Mouse (Mus musculus) kidney, embryonic 15.5 days (tissue): ENCODE results near the gene Hrct1. TPM values are rescaled to one million over a fixed set of nuclear protein-coding genes. Genes with fewer than 3 reads are reported as not detected.

Source experiments
- ATAC-seq: fragments of 200-750 bp; cut with Nextera tagmentation; replicated peaks from 2 replicates; pipeline ENCODE4 v1.8.0; 2017; ENCODE audit warnings: moderate TSS enrichment; ENCODE audit not compliant: low FRiP score
- H3K27ac ChIP-seq: fragments of 300-500 bp; sonication (generic); 2 replicates; pipeline ENCODE4 v1.5.1; 2015; ENCODE audit warnings: mild to moderate bottlenecking, inconsistent platforms
- H3K27me3 ChIP-seq: fragments of 300-500 bp; sonication (generic); 2 replicates; pipeline ENCODE4 v1.6.1; 2015; ENCODE audit warnings: inconsistent platforms
- H3K36me3 ChIP-seq: fragments of 300-500 bp; sonication (generic); 2 replicates; pipeline ENCODE4 v1.6.1; 2015; ENCODE audit warnings: inconsistent platforms
- H3K4me1 ChIP-seq: fragments of 300-500 bp; sonication (generic); 2 replicates; pipeline ENCODE4 v1.6.1; 2015; ENCODE audit warnings: inconsistent platforms
- H3K4me2 ChIP-seq: fragments of 300-500 bp; sonication (generic); 2 replicates; pipeline ENCODE4 v1.6.1; 2015; ENCODE audit warnings: moderate library complexity, mild to moderate bottlenecking, inconsistent platforms
- H3K4me3 ChIP-seq: fragments of 300-500 bp; sonication (generic); replicated peaks from 2 replicates; pipeline ENCODE4 v1.5.1; 2015; ENCODE audit warnings: mild to moderate bottlenecking, inconsistent platforms
- H3K9ac ChIP-seq: fragments of 300-500 bp; sonication (generic); 2 replicates; pipeline ENCODE4 v1.6.1; 2015; ENCODE audit warnings: mild to moderate bottlenecking, inconsistent platforms
- H3K9me3 ChIP-seq: fragments of 300-500 bp; sonication (generic); replicated peaks from 2 replicates; pipeline ENCODE4 v1.6.1; 2016; ENCODE audit warnings: inconsistent platforms
- WGBS: fragments of 180-500 bp; shearing (Covaris S2); methylation state at CpG from one replicate; pipeline ENCODE4 v1.1.7; 2015; ENCODE audit warnings: mixed read lengths; 5-methylcytosine and 5-hydroxymethylcytosine counted together
- polyA plus RNA-seq: library from polyadenylated mRNA; unstranded; fragments of >200 nt; fragmentation: Nextera tagmentation; extraction: Ambion mirVana; gene quantifications from 2 replicates; pipeline ENCODE4 v1.2.1, GENCODE M21; 2015

Hrct1 gene
- 0.77 and 1.0 TPM in 2 replicates for polyA plus RNA-seq

GRCm38 (mm10) chr4:43726995-43727394 is at the start of gene Hrct1:
Hrct1 (plus strand) TSS chr4:43727188.
- H3K4me2 ChIP-seq, result no peak within 1 kb of the TSS
- WGBS, result 35% methylated on average over 3 of the region's 3 CpGs
- peak within 1 kb of the TSS; percentile 81 for H3K27ac ChIP-seq
- no peak within 1 kb of the TSS for H3K4me3 ChIP-seq
- H3K4me1 ChIP-seq, result peaks cover 50% of the 10 kb centered on the region
- peak; percentile 73 for ATAC-seq
- no peaks in the 10 kb centered on the region for H3K9me3 ChIP-seq
- no peaks in the 10 kb centered on the region for H3K36me3 ChIP-seq
- H3K9ac ChIP-seq, result no peak within 1 kb of the TSS
- no peaks in the 10 kb centered on the region; the same call in 1 of the 2 replicates for H3K27me3 ChIP-seq

GRCm38 (mm10) chr4:43678541-43678940 is 48.4 kb upstream of the Hrct1 start:
- Histone ChIP-seq H3K9ac (no peak overlapping the region), H3K4me2 (no peak overlapping the region), H3K36me3 (peaks cover 25% of the 10 kb centered on the region; the same call in 1 of the 2 replicates), H3K4me1 (no peaks in the 10 kb centered on the region), H3K27ac (no peak overlapping the region), H3K4me3 (no peak overlapping the region), H3K9me3 (no peaks in the 10 kb centered on the region), H3K27me3 (no peaks in the 10 kb centered on the region)
- no peak for ATAC-seq
- 91% methylated on average over 6 of the region's 6 CpGs for WGBS

GRCm38 (mm10) chr4:43679416-43680043 is 47.5 kb upstream of the Hrct1 start:
- 78% methylated on average over 7 of the region's 7 CpGs for WGBS
- Histone ChIP-seq H3K9me3 (no peaks in the 10 kb centered on the region), H3K36me3 (peaks cover 20% of the 10 kb centered on the region; the same call in 1 of the 2 replicates), H3K4me3 (no peak overlapping the region), H3K27me3 (no peaks in the 10 kb centered on the region), H3K4me2 (no peak overlapping the region), H3K9ac (no peak overlapping the region), H3K4me1 (no peaks in the 10 kb centered on the region), H3K27ac (no peak overlapping the region)
- no peak for ATAC-seq

GRCm38 (mm10) chr4:43690021-43690420 is 37.0 kb upstream of the Hrct1 start:
- Histone ChIP-seq H3K4me1 (no peaks in the 10 kb centered on the region), H3K27me3 (no peaks in the 10 kb centered on the region), H3K4me2 (no peak overlapping the region), H3K4me3 (no peak overlapping the region), H3K27ac (no peak overlapping the region), H3K9ac (no peak overlapping the region), H3K9me3 (no peaks in the 10 kb centered on the region), H3K36me3 (peaks cover 5% of the 10 kb centered on the region; the same call in 1 of the 2 replicates)
- ATAC-seq, result no peak
- WGBS, result 96% methylated on average over 17 of the region's 17 CpGs

- no peaks in the 10 kb centered on the region for H3K27me3 ChIP-seq
- no peaks in the 10 kb centered on the region for H3K4me1 ChIP-seq
- no peak overlapping the region for H3K27ac ChIP-seq
- H3K36me3 ChIP-seq, result peaks cover 5% of the 10 kb centered on the region; the same call in 1 of the 2 replicates
- no peak overlapping the region for H3K9ac ChIP-seq
- H3K9me3 ChIP-seq, result no peaks in the 10 kb centered on the region
- WGBS, result 80% methylated on average over 5 of the region's 5 CpGs
- no peak overlapping the region for H3K4me3 ChIP-seq
- H3K4me2 ChIP-seq, result no peak overlapping the region
- no peak for ATAC-seq
These were observed 36.0 kb upstream of the Hrct1 start for GRCm38 (mm10) chr4:43691026-43691425.

- H3K4me3 ChIP-seq, result no peak overlapping the region
- no peaks in the 10 kb centered on the region for H3K4me1 ChIP-seq
- H3K9ac ChIP-seq, result no peak overlapping the region
- no peak for ATAC-seq
- no peaks in the 10 kb centered on the region for H3K9me3 ChIP-seq
- 74% methylated on average over 5 of the region's 5 CpGs for WGBS
- H3K36me3 ChIP-seq, result 0 out of 2 replicates have a peak, but pooled peaks cover 5% of the 10 kb centered on the region
- H3K27ac ChIP-seq, result no peak overlapping the region
- no peaks in the 10 kb centered on the region for H3K27me3 ChIP-seq
- no peak overlapping the region for H3K4me2 ChIP-seq
These were observed 33.2 kb upstream of the Hrct1 start for GRCm38 (mm10) chr4:43693806-43694241.

- Histone ChIP-seq H3K9me3 (no peaks in the 10 kb centered on the region), H3K4me2 (no peak overlapping the region), H3K27me3 (no peaks in the 10 kb centered on the region), H3K4me3 (no peak overlapping the region), H3K4me1 (no peaks in the 10 kb centered on the region), H3K9ac (no peak overlapping the region), H3K27ac (no peak overlapping the region), H3K36me3 (0 out of 2 replicates have a peak, but pooled peaks cover 3% of the 10 kb centered on the region)
- 94% methylated on average over 1 of the region's 1 CpGs for WGBS
- ATAC-seq, result no peak
These were observed 32.3 kb upstream of the Hrct1 start for GRCm38 (mm10) chr4:43694439-43695248.

GRCm38 (mm10) chr4:43695249-43695671 is 31.7 kb upstream of the Hrct1 start:
- H3K9me3 ChIP-seq, result no peaks in the 10 kb centered on the region
- no peak overlapping the region for H3K27ac ChIP-seq
- ATAC-seq, result peak; percentile 76; the same call in 1 of the 2 replicates
- H3K4me1 ChIP-seq, result no peaks in the 10 kb centered on the region
- H3K9ac ChIP-seq, result no peak overlapping the region
- no peak overlapping the region for H3K4me3 ChIP-seq
- no peaks in the 10 kb centered on the region for H3K27me3 ChIP-seq
- no peaks in the 10 kb centered on the region for H3K36me3 ChIP-seq
- WGBS, result 30% methylated on average over 9 of the region's 9 CpGs
- H3K4me2 ChIP-seq, result no peak overlapping the region

- H3K9ac ChIP-seq, result no peak overlapping the region
- no peak overlapping the region for H3K4me2 ChIP-seq
- no peak overlapping the region for H3K4me3 ChIP-seq
- H3K36me3 ChIP-seq, result no peaks in the 10 kb centered on the region
- H3K27ac ChIP-seq, result no peak overlapping the region
- H3K9me3 ChIP-seq, result no peaks in the 10 kb centered on the region
- no peak for ATAC-seq
- H3K27me3 ChIP-seq, result no peaks in the 10 kb centered on the region
- WGBS, result 91% methylated on average over 13 of the region's 13 CpGs
- no peaks in the 10 kb centered on the region for H3K4me1 ChIP-seq
These were observed 30.4 kb upstream of the Hrct1 start for GRCm38 (mm10) chr4:43696561-43696960.

GRCm38 (mm10) chr4:43700707-43701106 is 26.3 kb upstream of the Hrct1 start, which contains the start of gene Olfr70:
Olfr70 (minus strand) TSS chr4:43700807.
- Histone ChIP-seq H3K9ac (no peak within 1 kb of the TSS), H3K4me2 (no peak within 1 kb of the TSS), H3K9me3 (no peaks in the 10 kb centered on the region), H3K27ac (no peak within 1 kb of the TSS), H3K36me3 (no peaks in the 10 kb centered on the region), H3K4me3 (no peak within 1 kb of the TSS), H3K4me1 (0 out of 2 replicates have a peak, but pooled peaks cover 10% of the 10 kb centered on the region), H3K27me3 (no peaks in the 10 kb centered on the region)
- ATAC-seq, result no peak
- WGBS, result 92% methylated on average over 6 of the region's 6 CpGs

- Histone ChIP-seq H3K36me3 (no peaks in the 10 kb centered on the region), H3K4me2 (no peak overlapping the region), H3K9ac (no peak overlapping the region), H3K4me1 (0 out of 2 replicates have a peak, but pooled peaks cover 10% of the 10 kb centered on the region), H3K9me3 (no peaks in the 10 kb centered on the region), H3K4me3 (no peak overlapping the region), H3K27me3 (0 out of 2 replicates have a peak, but pooled peaks cover 4% of the 10 kb centered on the region), H3K27ac (no peak overlapping the region)
- ATAC-seq, result no peak
- WGBS, result 79% methylated on average over 6 of the region's 6 CpGs
These were observed 23.5 kb upstream of the Hrct1 start for GRCm38 (mm10) chr4:43703439-43703838.

GRCm38 (mm10) chr4:43703851-43704250 is 23.1 kb upstream of the Hrct1 start:
- no peak overlapping the region for H3K27ac ChIP-seq
- H3K36me3 ChIP-seq, result no peaks in the 10 kb centered on the region
- no peak overlapping the region for H3K4me3 ChIP-seq
- ATAC-seq, result 0 out of 2 replicates have a peak, but pooled peaks have one; percentile 15
- no peak overlapping the region for H3K9ac ChIP-seq
- whole genome bisulfite sequencing, result 58% methylated on average over 8 of the region's 8 CpGs
- 0 out of 2 replicates have a peak, but pooled peaks cover 4% of the 10 kb centered on the region for H3K27me3 ChIP-seq
- 0 out of 2 replicates have a peak, but pooled peaks cover 10% of the 10 kb centered on the region for H3K4me1 ChIP-seq
- H3K9me3 ChIP-seq, result no peaks in the 10 kb centered on the region
- no peak overlapping the region for H3K4me2 ChIP-seq
